Mouse (Mus musculus): ENCODE measurements around the gene Rab11fip4. TPM values are rescaled to one million over a fixed set of nuclear protein-coding genes. Genes with fewer than 3 reads are reported as not detected.

Rab11fip4 gene
- under 1 TPM; 0.07 to 0.38 TPM for total RNA-seq (2021)

GRCm38 (mm10) chr11:79590664-79591590 lies at the start of gene Rab11fip4:
Rab11fip4 (plus strand) TSS chr11:79591212.
- intact Hi-C loops (cut with DNase I): no loop called here
- DNase-seq: no peak

GRCm38 (mm10) chr11:79552622-79553021 lies 38.4 kb upstream of the Rab11fip4 start:
- DNase-seq: no peak
- intact Hi-C loops (cut with DNase I): no loop called here

DNA sequence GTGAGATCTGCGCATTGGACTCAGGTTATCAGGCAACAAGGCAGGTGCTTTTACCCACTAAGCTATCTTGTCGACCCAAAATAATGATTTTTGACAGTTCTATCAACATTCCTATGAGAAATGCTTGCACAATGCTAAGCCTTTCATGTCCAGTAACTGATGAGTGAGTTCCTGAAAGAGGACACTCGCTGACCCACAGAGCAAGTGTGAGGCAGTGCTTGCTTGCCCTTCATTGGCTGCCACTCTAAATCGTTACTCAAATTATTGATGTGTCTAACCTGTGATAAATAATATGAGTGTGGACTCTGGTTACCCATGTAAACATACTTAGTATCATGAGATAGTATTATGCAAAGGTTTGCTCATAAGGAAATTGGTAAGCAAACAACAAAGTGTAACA lies 30.5 kb upstream of the Rab11fip4 start:
- DNase-seq: no peak
- intact Hi-C loops (cut with DNase I): loop anchor here (5.0 kb wide), 1 partner anchor 78 kb away; no protein-coding TSS in a partner anchor

DNA sequence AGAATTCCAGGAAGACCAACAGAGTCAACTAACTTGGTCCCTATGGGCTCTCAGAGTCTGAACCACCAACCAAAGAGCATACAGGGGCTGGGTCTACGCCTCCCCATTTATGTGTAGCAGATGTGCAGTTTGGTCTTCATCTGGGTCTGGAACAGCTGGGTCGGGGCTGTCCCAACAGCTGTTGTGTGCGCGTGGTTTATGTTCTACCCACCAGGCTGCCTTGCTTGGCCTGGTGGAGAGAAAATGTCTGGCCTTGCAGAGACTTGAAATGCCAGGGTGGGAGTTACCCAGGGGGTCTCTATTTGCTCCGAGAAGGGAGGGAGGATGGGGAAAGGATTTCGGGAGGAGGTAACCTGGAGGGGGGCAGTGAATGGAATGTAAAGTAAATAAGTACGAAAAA lies 27.5 kb upstream of the Rab11fip4 start:
- intact Hi-C loops (cut with DNase I): loop anchor here (5.0 kb wide), 1 partner anchor 81 kb away; no protein-coding TSS in a partner anchor
- no peak for DNase-seq

- DNase-seq: no peak
- intact Hi-C loops (cut with DNase I): no loop called here
Observed at GRCm38 (mm10) chr11:79566947-79567346, 24.1 kb upstream of the Rab11fip4 start.

GRCm38 (mm10) chr11:79568197-79568911 lies 22.7 kb upstream of the Rab11fip4 start:
- no peak for DNase-seq
- intact Hi-C loops (cut with DNase I): no loop called here

DNA sequence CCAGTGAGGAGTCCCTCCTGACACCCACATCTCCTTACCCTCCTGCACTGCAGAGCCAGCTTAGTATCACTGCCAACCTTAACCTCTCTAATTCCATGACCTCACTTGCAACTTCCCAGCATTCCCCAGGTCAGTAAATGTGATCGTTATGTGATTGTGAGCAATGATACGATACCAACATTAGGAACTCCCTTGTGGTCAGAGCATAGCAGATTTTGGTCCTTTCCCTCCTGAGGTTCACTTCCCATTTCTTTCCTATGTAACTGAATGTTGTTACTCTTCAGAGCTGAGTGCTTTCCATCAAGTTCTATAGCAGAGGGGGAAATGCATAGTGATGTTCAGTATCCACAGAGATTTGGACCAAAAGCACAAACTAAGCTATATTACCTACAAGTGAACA lies 20.7 kb upstream of the Rab11fip4 start:
- DNase-seq: no peak
- intact Hi-C loops (cut with DNase I): no loop called here

DNA sequence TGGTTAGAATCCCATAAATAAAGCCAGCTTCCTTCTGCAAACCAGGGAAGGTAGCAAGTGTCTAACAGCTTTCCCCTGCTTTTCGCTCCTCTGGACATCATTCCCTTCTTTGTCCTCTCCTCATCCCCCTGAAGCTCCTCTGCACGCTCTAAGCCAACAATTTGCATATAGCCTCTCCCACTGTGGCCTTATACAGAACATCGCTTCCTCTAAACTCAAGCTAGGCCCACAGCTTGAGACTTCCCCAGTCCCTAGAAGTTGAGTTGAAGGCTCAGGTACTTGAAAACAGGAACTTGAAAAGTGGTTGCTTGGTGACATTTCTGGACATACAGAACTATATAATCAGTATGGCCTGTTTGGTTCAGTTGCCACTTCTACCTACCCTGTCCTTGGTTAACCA lies 17.2 kb upstream of the Rab11fip4 start:
- DNase-seq: no peak
- intact Hi-C loops (cut with DNase I): no loop called here

- intact Hi-C loops (cut with DNase I): loop anchor here (5.0 kb wide), 1 partner anchor 93 kb away; no protein-coding TSS in a partner anchor
Observed at GRCm38 (mm10) chr11:79575383-79576073, 15.5 kb upstream of the Rab11fip4 start.

DNA sequence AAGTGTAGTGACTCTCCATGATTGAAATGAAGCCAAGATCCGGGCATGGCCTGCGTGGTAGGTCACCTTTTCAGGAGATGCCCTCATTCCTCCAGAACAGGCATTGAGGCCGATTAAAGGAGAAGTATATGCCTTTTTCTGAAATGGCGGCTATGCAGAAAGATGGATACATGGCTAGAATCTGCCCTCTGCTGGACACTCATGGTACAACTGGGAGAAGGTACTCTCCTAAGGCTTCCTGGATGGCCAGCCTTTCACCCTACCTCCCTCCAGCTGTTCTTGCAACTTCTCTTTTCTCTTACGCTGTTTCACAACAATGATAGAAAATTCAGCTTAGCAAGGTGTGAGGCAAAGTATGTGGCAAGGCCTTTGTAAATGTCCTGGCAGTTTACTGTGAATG lies 13.3 kb upstream of the Rab11fip4 start:
- intact Hi-C loops (cut with DNase I): loop anchor here (5.0 kb wide), 1 partner anchor 95 kb away; no protein-coding TSS in a partner anchor
- peak; percentile 82 to 88 for DNase-seq

More at GRCm38 (mm10) chr11:79575383-79576073, 15.5 kb upstream of the Rab11fip4 start:
- DNase-seq: peak in 1 of 2 experiments; percentile 23

DNA sequence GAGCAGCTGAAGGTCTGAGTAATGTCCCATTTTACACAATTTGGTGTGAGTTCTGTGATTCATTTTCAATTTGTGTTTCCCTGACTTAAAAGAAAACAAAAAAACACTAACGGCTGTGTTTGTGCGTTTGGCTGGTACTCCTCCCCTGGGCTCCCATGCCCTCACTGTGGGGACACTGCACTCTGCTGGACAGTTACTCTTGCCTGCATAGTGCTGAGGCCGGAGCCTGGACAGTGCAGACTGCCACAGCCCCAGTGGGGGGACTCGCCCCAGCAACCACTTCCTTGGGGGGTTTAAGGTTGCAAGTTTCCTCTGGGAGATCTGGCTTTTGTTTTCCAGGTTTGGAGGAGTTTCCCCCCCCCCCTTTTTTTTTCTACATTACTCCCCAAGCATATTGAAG lies 10.4 kb upstream of the Rab11fip4 start:
- DNase-seq: no peak
- intact Hi-C loops (cut with DNase I): no loop called here

DNA sequence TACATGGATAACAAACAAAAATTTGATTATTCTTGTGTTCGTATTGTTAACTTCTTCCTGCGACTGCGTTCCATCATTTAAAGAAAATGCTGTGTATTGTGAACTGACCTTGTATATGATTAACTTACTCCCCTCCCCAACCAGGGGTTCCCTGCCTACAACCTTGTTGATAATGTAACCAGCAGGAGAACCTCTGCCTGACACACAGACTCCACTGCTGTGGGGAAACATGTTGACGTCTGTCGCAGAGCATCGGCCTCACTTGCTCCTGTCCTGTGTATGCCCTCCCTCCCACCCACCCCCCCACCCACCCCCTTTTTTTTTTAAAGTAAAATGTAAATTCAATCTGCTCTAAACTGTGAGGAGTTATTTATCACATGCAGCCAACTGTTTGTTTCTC lies 9.8 kb upstream of the Rab11fip4 start:
- intact Hi-C loops (cut with DNase I): no loop called here
- no peak for DNase-seq

DNA sequence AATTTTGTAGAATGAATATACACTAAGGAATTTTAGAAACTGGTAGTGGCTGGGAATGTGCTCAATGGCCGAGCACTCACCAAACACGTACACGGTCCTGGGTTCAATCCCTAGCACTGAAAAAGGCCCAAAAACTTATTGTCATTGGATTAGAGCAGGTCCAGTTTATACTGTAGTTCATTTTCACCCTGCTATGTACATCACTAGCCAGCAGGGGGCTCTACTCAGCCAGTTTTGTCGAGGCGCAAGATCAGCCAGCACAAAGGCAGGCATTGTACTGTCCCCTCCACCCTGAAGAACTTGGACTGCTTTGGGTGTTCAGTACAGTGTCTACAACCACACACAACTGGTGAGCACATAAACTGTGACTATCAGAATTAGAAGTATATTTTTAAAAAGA lies 6.8 kb upstream of the Rab11fip4 start:
- intact Hi-C loops (cut with DNase I): loop anchor here (1.0 kb wide), 1 partner anchor 102 kb away; no protein-coding TSS in a partner anchor

DNA sequence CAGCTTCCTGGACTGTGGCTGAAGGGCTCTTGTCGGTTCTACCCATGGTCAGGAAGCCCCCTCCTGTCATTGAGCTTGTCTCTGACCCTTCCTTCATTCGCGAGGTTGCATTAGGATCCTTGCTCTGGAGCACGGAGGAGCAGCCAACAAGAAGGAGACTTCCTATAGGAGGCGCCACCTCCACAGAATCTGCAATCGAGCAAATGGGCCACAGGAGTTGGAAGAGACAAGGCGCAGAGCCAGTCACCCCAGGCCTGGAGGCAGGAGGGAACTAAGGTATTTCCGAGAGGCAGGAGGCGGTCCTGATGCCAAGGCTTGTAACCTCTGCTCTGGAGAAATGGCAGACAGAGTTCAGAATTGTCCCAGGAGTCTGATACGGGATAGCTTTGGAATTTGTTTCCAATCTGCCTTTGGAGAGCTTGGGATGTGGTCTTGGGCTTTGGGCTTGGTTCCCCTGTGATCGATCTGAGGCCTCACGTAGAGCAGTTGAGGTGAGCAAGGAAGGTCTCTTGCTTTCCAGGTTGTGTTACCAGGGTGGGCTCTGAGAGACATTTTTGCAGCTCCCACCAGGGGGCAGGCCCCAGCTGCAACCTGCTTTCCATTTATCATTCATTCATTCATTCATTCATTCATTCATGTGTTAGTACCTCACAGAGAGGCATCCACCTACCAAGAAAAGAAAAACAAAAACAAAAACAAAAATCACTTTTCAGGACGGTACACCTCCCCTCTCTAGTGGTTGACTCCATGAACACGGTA lies 1.5 kb upstream of the Rab11fip4 start:
- intact Hi-C loops (cut with DNase I): loop anchor here (5.0 kb wide), 1 partner anchor 333 kb away; no protein-coding TSS in a partner anchor
- DNase-seq: no peak

More for the DNA sequence above, 6.8 kb upstream of the Rab11fip4 start:
- DNase-seq: peak; percentile 72 to 82

GRCm38 (mm10) chr11:79591591-79591975 lies 571 bp downstream of the Rab11fip4 start:
- DNase-seq: no peak
- intact Hi-C loops (cut with DNase I): no loop called here

DNA sequence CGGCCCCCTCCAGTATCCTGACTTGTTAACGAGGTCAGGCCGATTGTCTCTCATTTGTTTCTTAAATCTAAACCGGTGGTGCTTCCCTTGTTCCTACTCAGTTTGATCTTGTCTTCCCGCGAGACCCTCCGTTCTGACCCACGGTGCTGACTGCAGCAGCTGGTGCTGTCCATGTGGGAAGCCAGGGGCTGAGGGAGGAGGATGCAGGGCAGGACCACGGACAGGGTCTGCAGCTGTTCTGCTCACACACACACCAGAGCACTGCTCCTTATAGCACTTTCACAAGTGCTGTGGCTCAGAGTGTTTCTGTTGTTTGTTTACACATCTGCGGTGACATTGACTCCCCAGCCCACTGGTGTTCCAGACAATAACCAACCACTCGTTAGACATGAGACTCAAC lies 2.5 kb downstream of the Rab11fip4 start:
- DNase-seq: peak in 1 of 2 experiments; percentile 43
- intact Hi-C loops (cut with DNase I): no loop called here

GRCm38 (mm10) chr11:79610454-79610853 lies 19.4 kb downstream of the Rab11fip4 start:
- DNase-seq: no peak
- intact Hi-C loops (cut with DNase I): no loop called here

DNA sequence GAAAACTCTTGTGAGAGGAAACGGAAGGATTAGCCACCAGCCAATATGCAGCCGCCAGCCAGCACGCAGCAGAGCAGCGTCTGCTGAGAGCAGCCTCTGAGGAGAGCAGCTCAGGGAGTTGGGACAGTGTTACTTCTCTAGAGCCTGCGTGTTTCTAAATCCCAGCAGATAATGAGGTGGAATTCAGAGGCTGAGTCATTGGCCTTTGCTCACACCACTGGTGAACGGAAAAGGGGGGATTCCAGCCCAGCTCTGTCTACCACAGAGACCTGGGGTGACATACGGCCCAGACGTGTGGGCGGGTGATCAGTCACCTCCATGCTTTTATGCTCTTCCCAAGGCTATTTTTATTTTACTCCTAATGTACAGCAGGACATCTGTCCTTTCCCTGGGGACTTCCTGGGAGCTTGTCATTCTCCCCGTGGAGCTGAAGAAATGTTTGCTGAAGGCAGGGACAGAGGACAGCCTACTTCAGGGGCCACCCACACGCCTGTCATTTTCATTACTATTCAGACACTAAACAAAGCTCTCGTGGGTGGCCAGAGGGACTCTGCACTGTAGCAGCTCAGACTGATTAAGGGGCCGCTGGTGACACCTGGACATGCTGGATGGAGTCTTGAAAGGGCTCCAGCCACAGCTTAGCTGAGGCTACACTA lies 20.1 kb downstream of the Rab11fip4 start:
- peak; percentile 15 to 27 for DNase-seq
- intact Hi-C loops (cut with DNase I): no loop called here

GRCm38 (mm10) chr11:79612046-79612600 lies 21.1 kb downstream of the Rab11fip4 start:
- no peak for DNase-seq
- intact Hi-C loops (cut with DNase I): no loop called here

Data from heart, postnatal 10 days (tissue).